8 mouse cellular contexts compared by ENCODE assay signal in the genomic region with DNA sequence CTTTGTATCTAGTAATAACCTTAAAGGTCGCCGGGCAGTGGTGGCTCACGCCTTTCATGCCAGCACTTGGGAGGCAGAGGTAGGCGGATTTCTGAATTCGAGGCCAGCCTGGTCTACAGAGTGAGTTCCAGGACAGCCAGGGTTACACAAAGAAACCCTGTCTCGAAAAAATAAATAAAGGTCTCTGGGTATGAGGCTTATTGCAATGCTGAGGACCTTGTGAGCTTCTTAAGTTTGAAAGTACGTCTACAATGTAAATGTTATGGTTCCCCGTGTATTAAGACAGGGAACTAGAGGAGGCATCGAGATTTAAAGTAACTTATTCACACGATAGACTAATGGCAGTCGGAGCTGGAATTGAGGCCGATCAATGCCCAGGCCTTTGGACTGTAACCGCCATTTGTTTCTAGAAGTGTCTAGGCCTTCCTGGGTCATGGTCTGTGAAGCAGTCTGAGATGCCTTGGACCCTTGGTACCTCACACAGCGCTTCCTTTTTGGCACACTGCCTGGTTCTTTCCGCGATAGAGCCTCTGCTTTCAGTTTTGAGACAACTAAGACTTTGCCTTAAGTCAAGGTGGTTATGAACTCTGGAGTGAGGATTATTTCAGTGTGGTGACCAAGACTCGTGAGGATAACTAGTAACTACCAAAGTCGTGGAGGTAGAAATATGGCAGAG. TPM values are rescaled to one million over a fixed set of nuclear protein-coding genes. Genes with fewer than 3 reads are reported as not detected.
DNase-seq lines count a peak whose midpoint lies in the region; ATAC-seq lines count a peak whose summit lies in the region.
"Had no signal": no experiment of that assay in that cellular context is flagged by ENCODE, and none has a peak within 500 bp of the region (broad histone marks: within the 10 kb centered on the region; RNA-seq: fewer than 3 reads in every experiment).

No protein-coding gene starts in this region.

- H3K4me2 ChIP-seq in limb, embryonic 11.5 days (ENCODE audit: low read depth, severe bottlenecking) = peak overlapping the region; percentile 64

- no peaks in the 10 kb centered on the region for H3K9me3 ChIP-seq in limb, embryonic 11.5 days (ENCODE audit: control insufficient read depth, low read length)
- no peaks in the 10 kb centered on the region for H3K9me3 ChIP-seq in midbrain, embryonic 10.5 days (replicated peaks)

- no peak overlapping the region for H3K27ac ChIP-seq in limb, embryonic 11.5 days (replicated peaks; ENCODE audit: low read depth, low read length)
- peak overlapping the region; percentile 87 for H3K27ac ChIP-seq in midbrain, embryonic 10.5 days (replicated peaks)

- H3K4me3 ChIP-seq in limb, embryonic 11.5 days (ENCODE audit: low read depth, low read length) = peak overlapping the region; percentile 56
- H3K4me3 ChIP-seq in midbrain, embryonic 10.5 days = peak overlapping the region; percentile 80

- H3K27me3 ChIP-seq in limb, embryonic 11.5 days (ENCODE audit: control insufficient read depth, insufficient read depth, low read length) = no peaks in the 10 kb centered on the region
- peaks cover 14% of the 10 kb centered on the region for H3K27me3 ChIP-seq in midbrain, embryonic 10.5 days (ENCODE audit: low read depth, poor library complexity, severe bottlenecking)

- DNase-seq in Muller cell, postnatal 12 days (ENCODE audit: inconsistent ontology term) = peak; percentile 48
- peak; percentile 16 for DNase-seq in cerebellum, adult 9-11 months
- peak; percentile 60 for DNase-seq in gastrocnemius, postnatal 14 days
- DNase-seq in induced T-regulatory cell, adult 2 months (ENCODE audit: low read depth) = peak; percentile 92
- peak; percentile 28 for DNase-seq in limb, embryonic 11.5 days (ENCODE audit: low spot score)
- DNase-seq in midbrain, embryonic 10.5 days (ENCODE audit: low spot score) = no peak
- peak; percentile 74 to 75 for DNase-seq in spleen, adult 18-20 months

- H3K9ac ChIP-seq in limb, embryonic 11.5 days (ENCODE audit: low read length) = peak overlapping the region; percentile 67

- no peak for ATAC-seq in limb, embryonic 11.5 days (ENCODE audit: insufficient number of reproducible peaks, low FRiP score, low TSS enrichment, low read depth)

- intact Hi-C loops in gastrocnemius, postnatal 14 days (cut with DNase I; ENCODE audit: low total_unique reads) = no loop called here

- no peaks in the 10 kb centered on the region; the same call in 1 of the 2 replicates for H3K36me3 ChIP-seq in limb, embryonic 11.5 days (ENCODE audit: control insufficient read depth, insufficient read depth, low read length)
- H3K36me3 ChIP-seq in midbrain, embryonic 10.5 days = peaks cover 10% of the 10 kb centered on the region; the same call in 1 of the 2 replicates

- no peaks in the 10 kb centered on the region for H3K4me1 ChIP-seq in limb, embryonic 11.5 days (ENCODE audit: control insufficient read depth, insufficient read depth, low read length)
- peaks cover 19% of the 10 kb centered on the region for H3K4me1 ChIP-seq in midbrain, embryonic 10.5 days

- 41% methylated on average over 18 of the region's 18 CpGs for WGBS in limb, embryonic 11.5 days
- WGBS in midbrain, embryonic 10.5 days = 41% methylated on average over 18 of the region's 18 CpGs

RNA-seq across cellular contexts. Expression of gene B2m, which starts 0.9 kb away (rescaled TPM):
- 10 to 100 TPM; 80.2 to 95.9 TPM for total RNA-seq in gastrocnemius, postnatal 14 days (2021)
- 112 and 118 TPM in 2 replicates for polyA plus RNA-seq in limb, embryonic 11.5 days (2014; fragmentation: Nextera tagmentation; extraction: Ambion mirVana)
- polyA plus RNA-seq in midbrain, embryonic 10.5 days (2016; fragmentation: Nextera tagmentation; extraction: Ambion mirVana) = 101 and 106 TPM in 2 replicates

RNA-seq across cellular contexts. Expression of gene Trim69, which starts 12.1 kb away (rescaled TPM):
- total RNA-seq in gastrocnemius, postnatal 14 days (2021) = not detected
- 0.17 TPM in 1 of 2 replicates, not detected in the other for polyA plus RNA-seq in limb, embryonic 11.5 days (2014; fragmentation: Nextera tagmentation; extraction: Ambion mirVana)
- polyA plus RNA-seq in midbrain, embryonic 10.5 days (2016; fragmentation: Nextera tagmentation; extraction: Ambion mirVana) = not detected in 2 replicates
- total RNA-seq: layer of hippocampus, adult 18-20 months had no signal

RNA-seq across cellular contexts. Expression of gene Spg11, which starts 30.2 kb away (rescaled TPM):
- total RNA-seq in gastrocnemius, postnatal 14 days (2021) = 1 to 10 TPM; 6.3 to 6.4 TPM
- 9.5 and 13.0 TPM in 2 replicates for polyA plus RNA-seq in limb, embryonic 11.5 days (2014; fragmentation: Nextera tagmentation; extraction: Ambion mirVana)
- 10.7 and 11.8 TPM in 2 replicates for polyA plus RNA-seq in midbrain, embryonic 10.5 days (2016; fragmentation: Nextera tagmentation; extraction: Ambion mirVana)

RNA-seq across cellular contexts. Expression of gene Patl2, which starts 37.6 kb away (rescaled TPM):
- not detected for total RNA-seq in gastrocnemius, postnatal 14 days (2021)
- not detected in 2 replicates for polyA plus RNA-seq in limb, embryonic 11.5 days (2014; fragmentation: Nextera tagmentation; extraction: Ambion mirVana)
- not detected in 2 replicates for polyA plus RNA-seq in midbrain, embryonic 10.5 days (2016; fragmentation: Nextera tagmentation; extraction: Ambion mirVana)
- total RNA-seq: layer of hippocampus, adult 18-20 months had no signal

RNA-seq across cellular contexts. Expression of gene Terb2, which starts 37.7 kb away (rescaled TPM):
- total RNA-seq in gastrocnemius, postnatal 14 days (2021) = not detected
- not detected in 2 replicates for polyA plus RNA-seq in limb, embryonic 11.5 days (2014; fragmentation: Nextera tagmentation; extraction: Ambion mirVana)
- not detected in 2 replicates for polyA plus RNA-seq in midbrain, embryonic 10.5 days (2016; fragmentation: Nextera tagmentation; extraction: Ambion mirVana)
- total RNA-seq: layer of hippocampus, adult 18-20 months had no signal
